15 mouse cellular contexts compared by ENCODE assay signal in the genomic region with DNA sequence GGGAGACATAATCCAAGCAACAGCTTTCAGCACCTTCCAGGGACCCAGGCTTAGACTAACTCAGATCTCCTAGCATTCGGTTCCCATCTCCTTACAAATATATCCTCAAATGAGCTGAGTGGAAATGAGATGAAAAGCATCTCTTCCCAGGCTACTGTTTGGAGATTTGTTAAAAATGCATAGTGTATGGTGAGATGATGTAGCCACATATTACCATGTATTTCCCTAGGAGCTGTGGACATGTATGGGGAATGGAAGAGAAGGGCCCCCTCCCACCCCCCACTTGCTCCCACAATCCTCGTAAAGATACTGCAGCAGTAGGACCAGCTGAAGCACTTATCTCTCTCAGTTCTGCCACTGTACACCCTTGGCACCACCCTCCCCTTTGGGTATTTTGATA. TPM values are rescaled to one million over a fixed set of nuclear protein-coding genes. Genes with fewer than 3 reads are reported as not detected.
A peak's percentile ranks its signal among the peaks of the same experiment; 100 is the strongest.
DNase-seq lines count a peak whose midpoint lies in the region; ATAC-seq and TF ChIP-seq lines count a peak whose summit lies in the region.
"Had no signal": no experiment of that assay in that cellular context is flagged by ENCODE, and none has a peak within 500 bp of the region (broad histone marks: within the 10 kb centered on the region; RNA-seq: fewer than 3 reads in every experiment).

No protein-coding gene starts in this region.

- H3K36me3 ChIP-seq in forebrain, embryonic 12.5 days (replicated peaks): no peaks in the 10 kb centered on the region
- H3K36me3 ChIP-seq in hindbrain, embryonic 10.5 days: no peaks in the 10 kb centered on the region
- H3K36me3 ChIP-seq in midbrain, embryonic 12.5 days: no peaks in the 10 kb centered on the region
- no peaks in the 10 kb centered on the region for H3K36me3 ChIP-seq in lung, postnatal 0 days (ENCODE audit: insufficient read depth, low read length)
- no peaks in the 10 kb centered on the region for H3K36me3 ChIP-seq in kidney, embryonic 16.5 days (ENCODE audit: insufficient read depth, low read length)
- H3K36me3 ChIP-seq: G1E; heart, embryonic 13.5 days had no signal

- peaks cover 79% of the 10 kb centered on the region for H3K4me1 ChIP-seq in forebrain, embryonic 12.5 days
- H3K4me1 ChIP-seq in hindbrain, embryonic 10.5 days (replicated peaks): peaks cover 93% of the 10 kb centered on the region
- H3K4me1 ChIP-seq in midbrain, embryonic 12.5 days: peaks cover 71% of the 10 kb centered on the region
- H3K4me1 ChIP-seq in lung, postnatal 0 days (ENCODE audit: insufficient read depth, low read depth, low read length): no peaks in the 10 kb centered on the region; the same call in 1 of the 2 replicates
- H3K4me1 ChIP-seq in kidney, embryonic 16.5 days (ENCODE audit: insufficient read depth, low read length): peaks cover 36% of the 10 kb centered on the region

- H3K27me3 ChIP-seq in forebrain, embryonic 12.5 days: peaks cover 27% of the 10 kb centered on the region; the same call in 1 of the 2 replicates
- peaks cover 96% of the 10 kb centered on the region for H3K27me3 ChIP-seq in hindbrain, embryonic 10.5 days (ENCODE audit: insufficient read depth, poor library complexity, severe bottlenecking)
- H3K27me3 ChIP-seq in midbrain, embryonic 12.5 days: peaks cover 21% of the 10 kb centered on the region
- H3K27me3 ChIP-seq in lung, postnatal 0 days (replicated peaks; ENCODE audit: insufficient read depth, low read length): peaks cover 76% of the 10 kb centered on the region
- peaks cover 97% of the 10 kb centered on the region for H3K27me3 ChIP-seq in kidney, embryonic 16.5 days (ENCODE audit: insufficient read depth, low read length)

- 0 out of 2 replicates have a peak overlapping the region, but pooled peaks have one; percentile 21 for H3K9ac ChIP-seq in forebrain, embryonic 12.5 days
- peak overlapping the region; percentile 59 for H3K9ac ChIP-seq in midbrain, embryonic 12.5 days (replicated peaks)
- no peak overlapping the region for H3K9ac ChIP-seq in lung, postnatal 0 days (replicated peaks; ENCODE audit: low read depth)
- H3K9ac ChIP-seq in kidney, embryonic 16.5 days (replicated peaks; ENCODE audit: low read length): no peak overlapping the region
- H3K9ac ChIP-seq: heart, embryonic 13.5 days had no signal

- TF ChIP-seq CTCF in lung, postnatal 0 days (IDR thresholded peaks at IDR 0.05): no peak

- 0% methylated on average over 2 of the region's 2 CpGs for WGBS in forebrain, embryonic 12.5 days
- 5% methylated on average over 2 of the region's 2 CpGs for WGBS in hindbrain, embryonic 10.5 days
- 2% methylated on average over 2 of the region's 2 CpGs for WGBS in midbrain, embryonic 12.5 days
- 10% methylated on average over 2 of the region's 2 CpGs for WGBS in lung, postnatal 0 days
- 8% methylated on average over 2 of the region's 2 CpGs for WGBS in kidney, embryonic 16.5 days

- H3K4me3 ChIP-seq in forebrain, embryonic 12.5 days (replicated peaks): peak overlapping the region; percentile 91
- H3K4me3 ChIP-seq in hindbrain, embryonic 10.5 days: peak overlapping the region; percentile 78
- peak overlapping the region; percentile 94 for H3K4me3 ChIP-seq in midbrain, embryonic 12.5 days
- H3K4me3 ChIP-seq in lung, postnatal 0 days (ENCODE audit: low read depth, low read length): no peak overlapping the region
- no peak overlapping the region for H3K4me3 ChIP-seq in kidney, embryonic 16.5 days (ENCODE audit: low read length)
- H3K4me3 ChIP-seq: heart, embryonic 13.5 days had no signal

- H3K4me2 ChIP-seq in forebrain, embryonic 12.5 days: peak overlapping the region; percentile 77
- H3K4me2 ChIP-seq in midbrain, embryonic 12.5 days (replicated peaks): peak overlapping the region; percentile 62
- H3K4me2 ChIP-seq in lung, postnatal 0 days (replicated peaks; ENCODE audit: low read depth, low read length): no peak overlapping the region
- no peak overlapping the region for H3K4me2 ChIP-seq in kidney, embryonic 16.5 days (replicated peaks; ENCODE audit: low read depth, low read length)
- H3K4me2 ChIP-seq: heart, embryonic 13.5 days had no signal

- no peak for TF ChIP-seq EP300 in lung, postnatal 0 days (IDR thresholded peaks at IDR 0.05)

- ATAC-seq in forebrain, embryonic 12.5 days (ENCODE audit: low FRiP score): no peak
- ATAC-seq in midbrain, embryonic 12.5 days (ENCODE audit: low FRiP score, low read depth): no peak
- no peak for ATAC-seq in lung, postnatal 0 days
- no peak for ATAC-seq in kidney, embryonic 16.5 days (ENCODE audit: low FRiP score, low TSS enrichment)

- DNase-seq in hindbrain, embryonic 10.5 days (ENCODE audit: low spot score): no peak
- DNase-seq in retina, embryonic 14.5 days (ENCODE audit: low spot score): peak; percentile 18
- DNase-seq in cerebellum, postnatal 25 days: no peak
- no peak for DNase-seq in lung, postnatal 0 days (ENCODE audit: low spot score)
- DNase-seq: adrenal gland, adult 8-10 months; cerebellum, adult 18-20 months; kidney, adult 9 months; lung, postnatal 36 days had no signal

- H3K27ac ChIP-seq in forebrain, embryonic 12.5 days: peak overlapping the region; percentile 90
- peak overlapping the region; percentile 69 for H3K27ac ChIP-seq in hindbrain, embryonic 10.5 days
- H3K27ac ChIP-seq in midbrain, embryonic 12.5 days (replicated peaks): peak overlapping the region; percentile 93
- no peak overlapping the region for H3K27ac ChIP-seq in lung, postnatal 0 days (ENCODE audit: low read length)
- no peak overlapping the region for H3K27ac ChIP-seq in kidney, embryonic 16.5 days (ENCODE audit: low read length)
- H3K27ac ChIP-seq: heart, embryonic 13.5 days had no signal

- no peaks in the 10 kb centered on the region for H3K9me3 ChIP-seq in forebrain, embryonic 12.5 days
- no peaks in the 10 kb centered on the region for H3K9me3 ChIP-seq in hindbrain, embryonic 10.5 days
- no peaks in the 10 kb centered on the region for H3K9me3 ChIP-seq in midbrain, embryonic 12.5 days
- no peaks in the 10 kb centered on the region for H3K9me3 ChIP-seq in lung, postnatal 0 days (ENCODE audit: low read length)
- H3K9me3 ChIP-seq in kidney, embryonic 16.5 days (ENCODE audit: low read length): no peaks in the 10 kb centered on the region
- H3K9me3 ChIP-seq: heart, embryonic 13.5 days had no signal

RNA-seq across cellular contexts. Expression of gene Ascl1, which starts 3.1 kb away (rescaled TPM):
- polyA plus RNA-seq in forebrain, embryonic 12.5 days (2016; fragmentation: Nextera tagmentation; extraction: Ambion mirVana): 62.3 and 75.3 TPM in 2 replicates
- polyA plus RNA-seq in hindbrain, embryonic 10.5 days (2016; fragmentation: Nextera tagmentation; extraction: Ambion mirVana): 15.7 and 41.5 TPM in 2 replicates
- 113 and 124 TPM in 2 replicates for polyA plus RNA-seq in midbrain, embryonic 12.5 days (2016; fragmentation: Nextera tagmentation; extraction: Ambion mirVana)
- 0.44 and 0.52 TPM in 2 replicates for polyA plus RNA-seq in lung, postnatal 0 days (2015; fragmentation: Nextera tagmentation; extraction: Ambion mirVana)
- 0.92 and 1.4 TPM in 2 replicates for polyA plus RNA-seq in kidney, embryonic 16.5 days (2015; fragmentation: Nextera tagmentation; extraction: Ambion mirVana)
- polyA plus RNA-seq: G1E; liver, embryonic 16.5 days had no signal

RNA-seq across cellular contexts. Expression of gene Pah, which starts 31.3 kb away (rescaled TPM):
- 0.12 TPM in 1 of 2 replicates, not detected in the other for polyA plus RNA-seq in forebrain, embryonic 12.5 days (2016; fragmentation: Nextera tagmentation; extraction: Ambion mirVana)
- polyA plus RNA-seq in hindbrain, embryonic 10.5 days (2016; fragmentation: Nextera tagmentation; extraction: Ambion mirVana): not detected in 2 replicates
- 0.27 TPM in 1 of 2 replicates, not detected in the other for polyA plus RNA-seq in midbrain, embryonic 12.5 days (2016; fragmentation: Nextera tagmentation; extraction: Ambion mirVana)
- not detected in 2 replicates for polyA plus RNA-seq in lung, postnatal 0 days (2015; fragmentation: Nextera tagmentation; extraction: Ambion mirVana)
- 7.6 and 8.3 TPM in 2 replicates for polyA plus RNA-seq in kidney, embryonic 16.5 days (2015; fragmentation: Nextera tagmentation; extraction: Ambion mirVana)
- polyA plus RNA-seq: G1E; limb, embryonic 14.5 days had no signal

Comparison
In these comparisons a context has a peak if more than half of its experiments do, and no peak if none do; other contexts are left out.
1. H3K27ac ChIP-seq: peak in forebrain, embryonic 12.5 days (single experiment), hindbrain, embryonic 10.5 days (single experiment) and midbrain, embryonic 12.5 days (single experiment); none in lung, postnatal 0 days (single experiment) and kidney, embryonic 16.5 days (single experiment).
2. H3K4me2 ChIP-seq: peak in forebrain, embryonic 12.5 days (single experiment) and midbrain, embryonic 12.5 days (single experiment); none in lung, postnatal 0 days (single experiment) and kidney, embryonic 16.5 days (single experiment).
3. H3K4me3 ChIP-seq: peak in forebrain, embryonic 12.5 days (single experiment), hindbrain, embryonic 10.5 days (single experiment) and midbrain, embryonic 12.5 days (single experiment); none in lung, postnatal 0 days (single experiment) and kidney, embryonic 16.5 days (single experiment).
4. H3K9ac ChIP-seq: peak in forebrain, embryonic 12.5 days (single experiment) and midbrain, embryonic 12.5 days (single experiment); none in lung, postnatal 0 days (single experiment) and kidney, embryonic 16.5 days (single experiment).